15 mouse cellular contexts compared by ENCODE assay signal in genomic region chr9:52323757-52324156, GRCm38 (mm10).
DNase-seq lines count a peak whose midpoint lies in the region; ATAC-seq and TF ChIP-seq lines count a peak whose summit lies in the region.
"Had no signal": no experiment of that assay in that cellular context is flagged by ENCODE, and none has a peak within 500 bp of the region (broad histone marks: within the 10 kb centered on the region; RNA-seq: fewer than 3 reads in every experiment).

No protein-coding gene starts in this region.

- no peaks in the 10 kb centered on the region for H3K27me3 ChIP-seq in hindbrain, postnatal 0 days (ENCODE audit: insufficient read depth, low read length)
- H3K27me3 ChIP-seq in hindbrain, embryonic 13.5 days: no peaks in the 10 kb centered on the region
- no peaks in the 10 kb centered on the region for H3K27me3 ChIP-seq in midbrain, postnatal 0 days (ENCODE audit: insufficient read depth, low read length)
- H3K27me3 ChIP-seq in midbrain, embryonic 11.5 days (ENCODE audit: control insufficient read depth, insufficient read depth, low read length): no peaks in the 10 kb centered on the region
- H3K27me3 ChIP-seq: forebrain, embryonic 15.5 days; neural tube, embryonic 13.5 days; stomach, embryonic 15.5 days had no signal

- no peak for ATAC-seq in hindbrain, postnatal 0 days
- no peak for ATAC-seq in hindbrain, embryonic 13.5 days (ENCODE audit: low FRiP score)
- no peak for ATAC-seq in midbrain, postnatal 0 days (ENCODE audit: low FRiP score)
- no peak for ATAC-seq in midbrain, embryonic 11.5 days (ENCODE audit: low FRiP score)
- ATAC-seq: forebrain, embryonic 15.5 days; hindbrain, embryonic 16.5 days had no signal

- no peaks in the 10 kb centered on the region for H3K9me3 ChIP-seq in hindbrain, postnatal 0 days (ENCODE audit: low read length)
- no peaks in the 10 kb centered on the region for H3K9me3 ChIP-seq in hindbrain, embryonic 13.5 days
- H3K9me3 ChIP-seq in midbrain, postnatal 0 days (ENCODE audit: low read length): no peaks in the 10 kb centered on the region
- no peaks in the 10 kb centered on the region for H3K9me3 ChIP-seq in midbrain, embryonic 11.5 days (ENCODE audit: control insufficient read depth, low read length)
- H3K9me3 ChIP-seq: forebrain, embryonic 15.5 days; neural tube, embryonic 13.5 days; stomach, embryonic 15.5 days had no signal

- H3K4me1 ChIP-seq in hindbrain, postnatal 0 days (ENCODE audit: insufficient read depth, low read length): no peaks in the 10 kb centered on the region
- no peaks in the 10 kb centered on the region for H3K4me1 ChIP-seq in hindbrain, embryonic 13.5 days (replicated peaks)
- H3K4me1 ChIP-seq in midbrain, postnatal 0 days (ENCODE audit: insufficient read depth, low read length): no peaks in the 10 kb centered on the region
- H3K4me1 ChIP-seq in midbrain, embryonic 11.5 days (ENCODE audit: control insufficient read depth, insufficient read depth, low read length): no peaks in the 10 kb centered on the region
- H3K4me1 ChIP-seq: forebrain, embryonic 15.5 days; neural tube, embryonic 13.5 days; stomach, embryonic 15.5 days had no signal

- no peak overlapping the region for H3K4me3 ChIP-seq in hindbrain, postnatal 0 days (ENCODE audit: low read length)
- no peak overlapping the region for H3K4me3 ChIP-seq in hindbrain, embryonic 13.5 days
- H3K4me3 ChIP-seq in midbrain, postnatal 0 days (ENCODE audit: low read depth, low read length): no peak overlapping the region
- no peak overlapping the region for H3K4me3 ChIP-seq in midbrain, embryonic 11.5 days (ENCODE audit: low read depth, low read length)
- H3K4me3 ChIP-seq: forebrain, embryonic 15.5 days; neural tube, embryonic 13.5 days; stomach, embryonic 15.5 days had no signal

- no peak for DNase-seq in hindbrain, postnatal 0 days (ENCODE audit: low spot score)
- DNase-seq in midbrain, postnatal 0 days (ENCODE audit: low spot score): no peak
- no peak for DNase-seq in midbrain, embryonic 11.5 days (ENCODE audit: low spot score, missing footprints)
- peak; percentile 13 for DNase-seq in ZHBTc4 (ENCODE audit: low read depth, low spot score)
- DNase-seq in spleen, postnatal 4 days (ENCODE audit: low spot score in 2 of 2): no peak
- DNase-seq in thymus, postnatal 25 days: no peak
- DNase-seq: adrenal gland, adult 2 months; cerebellum, adult 2 months; gastrocnemius, postnatal 10 days; thymus, postnatal 36 days had no signal

- H3K36me3 ChIP-seq in hindbrain, postnatal 0 days (ENCODE audit: insufficient read depth, low read length): no peaks in the 10 kb centered on the region
- H3K36me3 ChIP-seq in hindbrain, embryonic 13.5 days: no peaks in the 10 kb centered on the region
- H3K36me3 ChIP-seq in midbrain, postnatal 0 days (ENCODE audit: insufficient read depth, low read length): no peaks in the 10 kb centered on the region
- no peaks in the 10 kb centered on the region for H3K36me3 ChIP-seq in midbrain, embryonic 11.5 days (ENCODE audit: control insufficient read depth, insufficient read depth, low read length)
- H3K36me3 ChIP-seq: forebrain, embryonic 15.5 days; neural tube, embryonic 13.5 days; stomach, embryonic 15.5 days had no signal

- no peak overlapping the region for H3K27ac ChIP-seq in hindbrain, postnatal 0 days
- H3K27ac ChIP-seq in hindbrain, embryonic 13.5 days: no peak overlapping the region
- no peak overlapping the region for H3K27ac ChIP-seq in midbrain, postnatal 0 days (ENCODE audit: low read depth, low read length)
- H3K27ac ChIP-seq in midbrain, embryonic 11.5 days (ENCODE audit: low read depth, low read length): no peak overlapping the region
- H3K27ac ChIP-seq: forebrain, embryonic 15.5 days; neural tube, embryonic 13.5 days; stomach, embryonic 15.5 days had no signal

- peak; percentile 18; the same call in 1 of the 2 replicates for TF ChIP-seq CTCF in hindbrain, postnatal 0 days (IDR thresholded peaks at IDR 0.05; ENCODE audit: low read depth)
- TF ChIP-seq CTCF in midbrain, postnatal 0 days (IDR thresholded peaks at IDR 0.05): peak; percentile 41

- 90% methylated on average over 1 of the region's 1 CpGs for whole genome bisulfite sequencing in hindbrain, postnatal 0 days
- 80% methylated on average over 1 of the region's 1 CpGs for WGBS in hindbrain, embryonic 13.5 days
- WGBS in midbrain, postnatal 0 days: 72% methylated on average over 1 of the region's 1 CpGs
- 91% methylated on average over 1 of the region's 1 CpGs for WGBS in midbrain, embryonic 11.5 days

- no peak overlapping the region for H3K9ac ChIP-seq in hindbrain, postnatal 0 days (replicated peaks; ENCODE audit: low read length)
- no peak overlapping the region for H3K9ac ChIP-seq in hindbrain, embryonic 13.5 days
- H3K9ac ChIP-seq in midbrain, postnatal 0 days (replicated peaks; ENCODE audit: low read length, poor library complexity, severe bottlenecking): no peak overlapping the region
- no peak overlapping the region for H3K9ac ChIP-seq in midbrain, embryonic 11.5 days (ENCODE audit: low read length)
- H3K9ac ChIP-seq: forebrain, embryonic 15.5 days; neural tube, embryonic 13.5 days; stomach, embryonic 15.5 days had no signal

- no peak overlapping the region for H3K4me2 ChIP-seq in hindbrain, postnatal 0 days (ENCODE audit: low read depth, low read length)
- no peak overlapping the region for H3K4me2 ChIP-seq in hindbrain, embryonic 13.5 days
- H3K4me2 ChIP-seq in midbrain, postnatal 0 days (ENCODE audit: low read depth, low read length, poor library complexity, severe bottlenecking): no peak overlapping the region
- no peak overlapping the region for H3K4me2 ChIP-seq in midbrain, embryonic 11.5 days
- H3K4me2 ChIP-seq: forebrain, embryonic 15.5 days; neural tube, embryonic 13.5 days; stomach, embryonic 15.5 days had no signal
